ENCODE assay signal across 15 mouse cellular contexts in genomic region chr5:104149349-104149748, GRCm38 (mm10). TPM values are rescaled to one million over a fixed set of nuclear protein-coding genes. Genes with fewer than 3 reads are reported as not detected.
DNase-seq lines count a peak whose midpoint lies in the region; ATAC-seq and TF ChIP-seq lines count a peak whose summit lies in the region.
"Had no signal": no experiment of that assay in that cellular context is flagged by ENCODE, and none has a peak within 500 bp of the region (broad histone marks: within the 10 kb centered on the region; RNA-seq: fewer than 3 reads in every experiment).

No protein-coding gene starts in this region.

- no peaks in the 10 kb centered on the region for H3K36me3 ChIP-seq in embryonic facial prominence, embryonic 14.5 days (ENCODE audit: control insufficient read depth, insufficient read depth, low read length)
- no peaks in the 10 kb centered on the region for H3K36me3 ChIP-seq in liver, embryonic 16.5 days (ENCODE audit: control insufficient read depth, insufficient read depth)
- H3K36me3 ChIP-seq in hindbrain, postnatal 0 days (ENCODE audit: insufficient read depth, low read length): no peaks in the 10 kb centered on the region
- H3K36me3 ChIP-seq: limb, embryonic 12.5 days had no signal

- no peaks in the 10 kb centered on the region for H3K27me3 ChIP-seq in embryonic facial prominence, embryonic 14.5 days (replicated peaks; ENCODE audit: control insufficient read depth, insufficient read depth, low read length)
- H3K27me3 ChIP-seq in liver, embryonic 16.5 days (ENCODE audit: control insufficient read depth, insufficient read depth, low read depth, low read length): no peaks in the 10 kb centered on the region
- no peaks in the 10 kb centered on the region for H3K27me3 ChIP-seq in hindbrain, postnatal 0 days (ENCODE audit: insufficient read depth, low read length)
- H3K27me3 ChIP-seq: limb, embryonic 12.5 days had no signal

- TF ChIP-seq CTCF in hindbrain, postnatal 0 days (IDR thresholded peaks at IDR 0.05; ENCODE audit: low read depth): no peak

- no peak overlapping the region for H3K4me3 ChIP-seq in embryonic facial prominence, embryonic 14.5 days (ENCODE audit: low read depth, low read length)
- H3K4me3 ChIP-seq in liver, embryonic 16.5 days (ENCODE audit: low read depth, low read length): no peak overlapping the region
- H3K4me3 ChIP-seq in hindbrain, postnatal 0 days (ENCODE audit: low read length): no peak overlapping the region
- H3K4me3 ChIP-seq: limb, embryonic 12.5 days had no signal

- no peak overlapping the region for H3K27ac ChIP-seq in embryonic facial prominence, embryonic 14.5 days (replicated peaks; ENCODE audit: low read depth, low read length)
- H3K27ac ChIP-seq in liver, embryonic 16.5 days (ENCODE audit: low read length): no peak overlapping the region
- H3K27ac ChIP-seq in hindbrain, postnatal 0 days: no peak overlapping the region
- H3K27ac ChIP-seq: limb, embryonic 12.5 days had no signal

- peak; percentile 13 to 42 for DNase-seq in heart, adult 18-20 months
- DNase-seq in heart, postnatal 4 days: no peak
- DNase-seq in adipocyte (ENCODE audit: low spot score): peak; percentile 65
- peak; percentile 41 for DNase-seq in embryonic facial prominence, embryonic 14.5 days (ENCODE audit: low spot score)
- no peak for DNase-seq in testis, postnatal 14 days (ENCODE audit: low spot score)
- DNase-seq in MN1 (ENCODE audit: low spot score): no peak
- DNase-seq in hindbrain, postnatal 0 days (ENCODE audit: low spot score): no peak
- DNase-seq: midbrain, embryonic 14.5 days had no signal

- H3K9me3 ChIP-seq in embryonic facial prominence, embryonic 14.5 days (ENCODE audit: control insufficient read depth, low read length): no peaks in the 10 kb centered on the region
- H3K9me3 ChIP-seq in liver, embryonic 16.5 days (replicated peaks; ENCODE audit: control insufficient read depth, low read length): no peaks in the 10 kb centered on the region
- H3K9me3 ChIP-seq in hindbrain, postnatal 0 days (ENCODE audit: low read length): no peaks in the 10 kb centered on the region
- H3K9me3 ChIP-seq: limb, embryonic 12.5 days had no signal

- H3K9ac ChIP-seq in embryonic facial prominence, embryonic 14.5 days (ENCODE audit: low read depth, low read length): no peak overlapping the region
- no peak overlapping the region for H3K9ac ChIP-seq in liver, embryonic 16.5 days (ENCODE audit: low read depth, low read length)
- H3K9ac ChIP-seq in hindbrain, postnatal 0 days (replicated peaks; ENCODE audit: low read length): no peak overlapping the region
- H3K9ac ChIP-seq: limb, embryonic 12.5 days had no signal

- WGBS in embryonic facial prominence, embryonic 14.5 days: 43% methylated on average over 7 of the region's 7 CpGs
- WGBS in liver, embryonic 16.5 days (ENCODE audit: insufficient replicate concordance): 18% methylated on average over 7 of the region's 7 CpGs
- 69% methylated on average over 7 of the region's 7 CpGs for WGBS in hindbrain, postnatal 0 days

- no peak overlapping the region for H3K4me2 ChIP-seq in embryonic facial prominence, embryonic 14.5 days (ENCODE audit: low read depth, low read length)
- no peak overlapping the region for H3K4me2 ChIP-seq in liver, embryonic 16.5 days (ENCODE audit: low read depth, low read length)
- H3K4me2 ChIP-seq in hindbrain, postnatal 0 days (ENCODE audit: low read depth, low read length): no peak overlapping the region
- H3K4me2 ChIP-seq: limb, embryonic 12.5 days had no signal

- ATAC-seq in embryonic facial prominence, embryonic 14.5 days (ENCODE audit: low read depth): 0 out of 2 replicates have a peak, but pooled peaks have one; percentile 33
- ATAC-seq in liver, embryonic 16.5 days (ENCODE audit: low read depth): peak; percentile 27; the same call in 1 of the 2 replicates
- no peak for ATAC-seq in hindbrain, postnatal 0 days
- ATAC-seq: forebrain, embryonic 14.5 days had no signal

- H3K4me1 ChIP-seq in embryonic facial prominence, embryonic 14.5 days (ENCODE audit: control insufficient read depth, insufficient read depth, low read length): no peaks in the 10 kb centered on the region
- H3K4me1 ChIP-seq in liver, embryonic 16.5 days (ENCODE audit: control insufficient read depth, low read depth, low read length): no peaks in the 10 kb centered on the region
- no peaks in the 10 kb centered on the region for H3K4me1 ChIP-seq in hindbrain, postnatal 0 days (ENCODE audit: insufficient read depth, low read length)
- H3K4me1 ChIP-seq: limb, embryonic 12.5 days had no signal

RNA-seq across cellular contexts. Expression of gene Dspp, which starts 21.2 kb away (rescaled TPM):
- not detected for total RNA-seq in heart, adult 18-20 months (2021)
- not detected for total RNA-seq in heart, postnatal 4 days (2021)
- polyA plus RNA-seq in embryonic facial prominence, embryonic 14.5 days (2014; fragmentation: Nextera tagmentation; extraction: Ambion mirVana): not detected in 2 replicates
- polyA plus RNA-seq in liver, embryonic 16.5 days (2015; fragmentation: Nextera tagmentation; extraction: Ambion mirVana): not detected in 2 replicates
- total RNA-seq in hindbrain, postnatal 0 days (2014; rRNA removed): not detected in 2 replicates
- polyA plus RNA-seq in hindbrain, postnatal 0 days (2015; fragmentation: Nextera tagmentation; extraction: Ambion mirVana): not detected in 2 replicates
- polyA plus RNA-seq: brain, embryonic 14.5 days; forebrain, embryonic 14.5 days; heart, embryonic 14.5 days; limb, embryonic 12.5 days; midbrain, embryonic 14.5 days; spleen, adult 2 months; urinary bladder, adult 2 months had no signal

RNA-seq across cellular contexts. Expression of gene Sparcl1, which starts 35.8 kb away (rescaled TPM):
- 100 to 1,000 TPM; 186 to 203 TPM for total RNA-seq in heart, adult 18-20 months (2021)
- total RNA-seq in heart, postnatal 4 days (2021): 100 to 1,000 TPM; 242 to 250 TPM
- 108 and 117 TPM in 2 replicates for polyA plus RNA-seq in embryonic facial prominence, embryonic 14.5 days (2014; fragmentation: Nextera tagmentation; extraction: Ambion mirVana)
- 3.1 and 5.1 TPM in 2 replicates for polyA plus RNA-seq in liver, embryonic 16.5 days (2015; fragmentation: Nextera tagmentation; extraction: Ambion mirVana)
- total RNA-seq in hindbrain, postnatal 0 days (2014; rRNA removed): 660 and 723 TPM in 2 replicates
- polyA plus RNA-seq in hindbrain, postnatal 0 days (2015; fragmentation: Nextera tagmentation; extraction: Ambion mirVana): 782 and 913 TPM in 2 replicates

RNA-seq across cellular contexts. Expression of gene Dmp1, which starts 53.1 kb away (rescaled TPM):
- total RNA-seq in heart, adult 18-20 months (2021): not detected
- total RNA-seq in heart, postnatal 4 days (2021): not detected
- 19.3 and 21.1 TPM in 2 replicates for polyA plus RNA-seq in embryonic facial prominence, embryonic 14.5 days (2014; fragmentation: Nextera tagmentation; extraction: Ambion mirVana)
- polyA plus RNA-seq in liver, embryonic 16.5 days (2015; fragmentation: Nextera tagmentation; extraction: Ambion mirVana): not detected in 2 replicates
- 0.26 TPM in 1 of 2 replicates, not detected in the other for total RNA-seq in hindbrain, postnatal 0 days (2014; rRNA removed)
- 0.21 and 0.24 TPM in 2 replicates for polyA plus RNA-seq in hindbrain, postnatal 0 days (2015; fragmentation: Nextera tagmentation; extraction: Ambion mirVana)
- polyA plus RNA-seq: heart, embryonic 14.5 days had no signal

Comparison
In these comparisons a context has a peak if more than half of its experiments do, and no peak if none do; other contexts are left out.
1. DNase-seq: peak in heart, adult 18-20 months (2 of 2), adipocyte (single experiment) and embryonic facial prominence, embryonic 14.5 days (single experiment); none in heart, postnatal 4 days (single experiment), testis, postnatal 14 days (single experiment), MN1 (single experiment) and hindbrain, postnatal 0 days (single experiment).